Mouse (Mus musculus) E14TG2a.4 (cell line): Measurements from ENCODE around the gene Hist1h2ae.
"Not testable (repeated sequence)": the region's sequence is repeated elsewhere in the genome, so short reads cannot be mapped to it uniquely, and the experiment has no call there.

Experiments used
- CTCF ChIP-seq: conservative IDR thresholded peaks from 2 replicates; pipeline ENCODE4 v1.5.1; 2014; ENCODE audit warnings: low read length
- POU5F1 ChIP-seq: IDR thresholded peaks from 2 replicates; pipeline ENCODE4 v1.6.1; 2014; ENCODE audit warnings: low read length, borderline replicate concordance

- not testable (repeated sequence) for TF ChIP-seq CTCF, POU5F1
Observed at GRCm38 (mm10) chr13:23542999-23543607, 27.9 kb downstream of the Hist1h2ae start, which contains the start of gene Hist1h2bh.
